Mouse (Mus musculus) small intestine, adult 10 weeks (tissue): ENCODE data around the gene Gm21244. TPM values are rescaled to one million over a fixed set of nuclear protein-coding genes. Genes with fewer than 3 reads are reported as not detected.

ENCODE experiments used
- polyA plus RNA-seq: library from polyadenylated mRNA; stranded (reverse); fragments of 350-450 nt; fragmentation: Illumina TruSeq; extraction: RNeasy Lipid Tissue Mini Kit (QIAGEN cat#74804); gene quantifications from one replicate; pipeline ENCODE4 v1.2.3, GENCODE M21; 2014; ENCODE audit warnings: low replicate concordance

The Gm21244 gene
- polyA plus RNA-seq: not detected

GRCm38 (mm10) chrY:7169193-7169592 is at the start of gene Gm21244:
TSS of gene Gm21244 (minus strand) at chrY:7169293.

Other genes starting within 250 kb of the Gm21244 start
- gene Gm28998, start 84.5 kb upstream of the Gm21244 start, polyA plus RNA-seq: not detected
- gene Gm21788, start 235.7 kb upstream of the Gm21244 start, polyA plus RNA-seq: not detected